Mouse (Mus musculus): ENCODE data around the gene Slc5a8.

Slc5a8 gene

DNA sequence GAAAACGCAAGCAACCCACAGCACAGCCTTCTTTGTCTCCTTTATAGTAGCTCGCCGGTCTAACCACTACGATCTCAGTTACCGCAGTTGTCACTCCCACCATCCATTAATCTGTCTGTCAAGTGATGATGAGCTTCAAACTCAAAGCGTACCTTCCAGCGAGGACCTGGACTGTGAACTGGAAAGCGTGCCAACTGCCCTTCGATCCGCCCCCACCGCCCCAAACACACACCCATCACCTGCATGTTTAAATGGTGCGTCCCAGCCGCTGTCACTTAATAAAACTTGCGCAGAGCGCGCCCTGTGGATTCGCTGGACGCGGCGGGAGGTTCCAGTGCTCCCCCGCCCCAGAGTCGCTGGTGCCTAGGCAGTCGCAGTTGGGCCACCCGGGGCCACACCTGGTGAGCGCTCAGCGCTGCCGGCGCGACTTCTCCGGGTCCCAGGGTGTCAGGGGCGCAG is at the start of gene Slc5a8:
TSS of gene Slc5a8 (plus strand) at position 361 of the 459 bp plus-strand sequence.
- no peak for DNase-seq (ENCODE audit: low spot score)

DNA sequence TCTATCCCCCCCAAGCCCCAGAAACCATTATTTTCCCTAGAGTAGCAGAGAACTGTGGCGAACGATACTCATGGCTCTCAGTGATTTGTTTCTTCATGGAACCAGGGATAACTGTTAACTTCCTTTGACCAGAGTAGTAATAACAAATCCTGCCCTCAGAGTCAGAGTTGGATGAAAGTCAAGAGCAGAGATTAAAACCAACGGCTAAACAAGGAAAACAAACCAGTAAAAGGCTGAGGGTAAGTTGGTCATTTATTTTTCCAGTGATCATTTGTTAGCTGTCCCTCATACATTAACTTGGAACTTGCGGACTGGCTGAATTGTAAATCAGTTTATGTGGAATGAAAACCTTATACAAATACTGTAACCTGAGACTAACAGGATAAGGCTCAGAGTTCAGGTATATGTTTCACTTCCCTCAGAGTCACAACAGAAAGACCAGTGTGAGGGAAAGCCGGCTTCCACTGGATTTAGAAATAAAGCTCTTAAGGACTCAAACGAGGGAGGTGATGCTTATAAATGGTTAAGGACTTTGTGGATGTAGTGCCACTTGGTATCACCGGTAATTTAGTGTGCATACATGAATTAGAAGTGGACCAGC is 36.8 kb upstream of the Slc5a8 start:
- DNase-seq (ENCODE audit: low spot score), result no peak

DNA sequence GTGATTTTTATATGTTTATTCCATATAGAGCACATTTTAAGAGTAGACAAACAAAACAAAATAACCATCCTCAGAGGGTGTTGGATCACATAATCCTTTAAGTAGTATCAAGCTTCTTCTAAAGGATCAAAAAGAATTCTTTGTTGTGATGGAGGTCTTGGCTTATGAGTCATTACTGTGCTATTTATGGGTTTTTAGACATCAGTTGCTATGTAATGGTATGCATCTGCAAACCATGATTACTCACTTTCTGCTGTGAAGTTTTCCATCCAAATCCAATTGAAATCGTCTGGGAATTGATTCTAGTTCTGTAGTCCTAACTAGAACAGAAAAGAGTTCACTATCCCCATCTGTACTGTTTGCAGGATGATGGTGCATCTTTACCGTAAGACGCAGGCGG is 35.8 kb upstream of the Slc5a8 start:
- no peak for DNase-seq (ENCODE audit: low spot score)

DNA sequence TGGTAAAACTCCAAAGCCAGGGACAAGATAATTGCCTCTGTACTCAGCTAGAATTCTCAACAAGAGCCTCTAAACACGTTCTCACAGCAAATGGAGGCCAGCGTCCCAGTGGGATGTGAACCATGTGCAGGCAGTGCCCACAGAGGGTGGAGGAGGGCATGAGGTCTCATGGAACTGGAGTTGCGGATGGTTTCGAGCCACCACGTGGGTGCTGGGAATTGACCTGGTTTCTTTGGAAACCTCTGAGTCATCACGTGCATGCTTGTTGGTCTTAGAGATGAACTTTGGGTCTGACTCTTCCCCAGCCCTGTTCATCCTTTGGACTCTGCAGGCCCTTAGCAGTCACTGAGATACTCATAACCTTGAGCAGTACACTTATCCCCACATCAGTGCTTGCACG is 32.5 kb upstream of the Slc5a8 start:
- no peak for DNase-seq (ENCODE audit: low spot score)

DNA sequence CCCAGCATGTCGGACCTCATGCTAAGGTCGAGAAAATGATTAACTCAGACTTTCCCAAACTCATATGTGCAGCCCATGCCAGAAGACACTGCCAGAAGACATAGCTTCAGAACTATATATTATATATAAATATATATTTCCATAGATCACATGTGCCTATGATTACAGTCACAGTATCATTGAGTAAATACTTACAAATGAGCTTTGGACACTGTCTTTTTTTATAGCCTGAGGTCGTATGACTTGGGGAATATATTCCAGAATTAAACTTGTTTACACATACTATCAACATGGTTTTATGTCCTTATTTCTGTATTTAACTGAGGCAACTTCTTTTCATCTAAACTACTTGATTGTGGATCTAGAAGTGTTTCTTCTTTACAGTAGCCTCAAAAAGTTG is 24.9 kb upstream of the Slc5a8 start:
- no peak for DNase-seq (ENCODE audit: low spot score)

DNA sequence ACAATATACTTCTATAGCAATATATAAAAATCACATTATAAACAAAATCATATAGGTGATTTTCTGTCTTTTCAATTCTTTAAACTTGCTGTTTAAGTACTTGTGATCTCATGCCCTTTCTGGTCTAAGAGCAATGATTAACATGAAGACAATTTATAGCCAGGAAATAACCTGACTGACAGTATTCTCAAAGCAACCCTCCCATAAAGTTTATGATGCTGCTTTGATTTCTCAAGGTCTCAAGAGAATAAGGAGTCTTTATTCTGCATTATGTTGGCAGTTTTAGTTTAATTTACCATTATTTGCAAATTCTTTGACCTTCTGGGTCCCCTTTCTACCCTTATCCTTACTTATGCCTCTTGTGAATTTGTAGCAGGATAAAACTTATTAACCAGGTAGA is 24.4 kb upstream of the Slc5a8 start:
- no peak for DNase-seq (ENCODE audit: low spot score)

DNA sequence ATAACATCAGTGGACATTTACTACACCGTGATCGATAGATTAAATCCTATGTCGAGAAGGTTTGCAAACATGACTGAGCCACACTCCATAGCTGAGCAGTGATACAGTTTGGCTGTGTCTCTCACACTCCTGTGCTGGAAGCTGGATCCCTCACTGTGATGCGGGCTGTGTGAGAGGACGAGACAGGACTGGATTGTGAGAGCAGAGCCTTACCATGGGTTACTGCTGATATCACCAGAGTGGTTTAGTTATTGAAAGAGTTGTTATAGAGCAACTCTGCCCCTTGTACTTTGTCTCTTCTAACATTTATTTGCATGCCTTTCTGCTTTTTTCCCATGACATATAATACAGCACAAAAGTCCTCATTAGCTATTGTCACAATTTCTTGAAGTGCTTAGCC is 23.5 kb upstream of the Slc5a8 start:
- no peak for DNase-seq (ENCODE audit: low spot score)

DNA sequence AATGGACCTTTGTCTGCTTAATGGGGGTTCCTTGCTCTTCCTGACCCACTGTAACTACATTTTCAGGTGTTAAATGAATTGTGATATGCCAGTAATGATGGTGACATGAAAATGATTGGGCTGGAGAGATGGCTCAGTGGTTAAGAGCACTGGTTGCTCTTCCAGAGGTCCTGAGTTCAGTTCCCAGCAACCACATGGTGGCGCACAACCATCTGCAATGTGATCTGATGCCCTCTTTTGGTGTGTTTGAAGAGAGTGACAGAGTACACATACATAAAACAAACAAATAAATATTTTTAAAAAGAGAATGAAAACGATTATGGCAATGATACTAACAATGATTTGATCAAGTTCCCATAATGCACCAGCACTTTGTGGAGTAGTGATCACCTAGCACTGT is 19.8 kb upstream of the Slc5a8 start:
- DNase-seq (ENCODE audit: low spot score), result no peak

DNA sequence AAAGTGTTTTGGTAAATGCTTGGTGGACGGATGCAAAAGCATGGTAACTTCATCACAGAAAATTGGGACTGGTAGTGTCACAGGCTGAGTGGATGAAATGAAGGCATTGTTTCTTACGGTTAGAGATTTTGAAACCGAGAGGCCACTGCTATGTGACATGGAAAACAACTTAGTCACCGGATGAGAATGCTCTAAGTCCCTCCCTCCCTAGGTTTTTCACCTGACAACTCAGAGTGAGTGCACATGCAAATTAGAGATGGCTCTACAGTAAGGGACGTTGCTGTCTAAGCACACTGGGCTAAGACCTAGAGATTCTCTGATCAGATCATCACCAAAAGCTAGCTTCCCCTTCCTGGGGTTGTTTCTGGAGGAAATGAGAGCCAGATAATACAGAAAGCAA is 10.9 kb upstream of the Slc5a8 start:
- DNase-seq (ENCODE audit: low spot score), result no peak

DNA sequence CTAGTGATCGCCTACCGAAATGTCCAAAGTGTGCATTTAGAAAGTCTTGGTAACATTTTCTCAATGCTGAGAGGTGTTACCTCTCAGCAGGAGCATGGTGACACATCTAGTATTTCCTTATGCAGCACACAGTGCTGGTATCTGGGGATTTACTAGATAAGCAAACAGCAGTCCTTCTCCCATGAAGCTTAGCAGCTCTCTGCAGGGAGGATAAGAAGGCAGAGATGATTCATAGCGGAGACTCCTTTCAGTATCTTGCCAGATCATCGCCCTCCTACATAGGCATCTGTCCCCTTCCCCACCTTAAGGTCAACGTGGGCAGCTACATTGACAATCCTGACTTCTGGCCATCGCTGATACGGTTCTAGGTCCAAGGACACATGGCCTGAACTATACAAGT is 8.4 kb upstream of the Slc5a8 start:
- DNase-seq (ENCODE audit: low spot score), result no peak

DNA sequence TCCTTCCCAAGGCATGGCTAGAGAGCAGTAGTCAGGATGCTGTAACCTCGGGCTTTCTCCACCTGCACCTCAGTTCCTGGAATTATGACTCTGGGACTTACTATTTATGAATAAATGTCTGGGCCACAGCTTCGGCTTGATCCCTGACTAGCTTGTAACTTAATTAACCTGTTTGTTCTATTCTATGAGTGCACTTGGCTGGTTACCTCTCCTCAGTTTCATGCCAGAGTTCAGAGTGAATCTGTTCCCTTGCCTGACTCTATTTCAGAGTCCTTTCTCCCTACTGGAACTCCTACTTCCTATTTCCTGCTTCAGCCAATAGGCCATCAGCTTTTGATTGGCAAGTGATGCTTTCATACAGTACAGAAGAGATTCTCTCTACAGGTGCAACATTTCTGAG is 2.1 kb upstream of the Slc5a8 start:
- DNase-seq (ENCODE audit: low spot score), result no peak

DNA sequence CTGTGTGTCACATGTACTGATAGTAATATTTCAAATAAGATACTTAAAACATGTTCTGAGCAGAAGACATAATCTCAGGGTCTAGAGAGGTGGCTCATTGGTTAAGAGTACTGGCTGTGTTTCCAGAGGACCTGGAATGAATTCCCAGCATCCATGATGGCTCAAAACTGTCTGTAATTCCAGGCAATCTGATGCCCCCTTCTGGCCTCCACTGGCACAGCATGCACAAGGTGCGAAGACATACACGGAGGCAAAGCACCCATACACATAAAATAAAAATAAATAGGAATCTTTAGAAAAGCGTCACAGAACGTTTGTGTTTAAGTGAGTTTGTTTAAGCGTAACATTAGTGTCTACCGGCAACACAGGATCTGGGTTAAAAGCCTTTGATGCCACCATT is 956 bp upstream of the Slc5a8 start:
- DNase-seq (ENCODE audit: low spot score), result no peak

DNA sequence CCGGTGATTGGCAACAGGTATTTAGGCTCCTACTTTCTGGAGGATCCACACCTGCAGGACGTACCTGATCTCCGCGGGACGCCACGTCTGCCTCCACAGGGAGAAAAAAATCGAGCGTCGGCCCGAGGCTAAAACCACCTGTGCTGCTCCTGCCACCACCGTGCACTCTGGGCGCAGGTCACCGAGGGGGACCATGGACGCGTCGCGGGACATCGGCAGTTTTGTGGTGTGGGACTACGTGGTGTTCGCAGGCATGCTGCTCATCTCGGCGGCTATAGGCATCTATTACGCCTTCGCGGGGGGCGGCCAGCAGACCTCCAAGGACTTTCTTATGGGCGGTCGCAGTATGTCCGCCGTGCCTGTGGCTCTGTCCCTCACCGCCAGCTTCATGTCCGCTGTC is 322 bp downstream of the Slc5a8 start:
- no peak for DNase-seq (ENCODE audit: low spot score)

DNA sequence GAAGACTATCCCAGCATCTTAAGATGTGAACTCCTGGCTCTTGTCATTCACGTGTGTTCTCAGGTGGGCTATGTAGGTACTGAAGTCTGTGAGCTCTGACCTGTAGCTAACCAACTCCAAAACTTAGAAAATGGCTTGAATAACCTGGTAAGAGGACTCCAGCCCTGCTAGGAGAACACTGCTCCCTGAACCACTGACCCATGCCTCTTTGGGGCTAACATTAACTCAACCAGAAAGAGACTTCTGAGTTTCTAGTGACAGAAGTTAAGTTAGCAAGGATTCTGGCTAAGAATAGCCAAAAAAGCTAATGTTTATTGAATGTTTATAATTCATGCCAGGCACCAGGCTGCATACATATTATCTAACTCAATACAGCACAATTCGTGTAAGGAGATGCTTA is 2.6 kb downstream of the Slc5a8 start:
- DNase-seq (ENCODE audit: low spot score), result no peak

DNA sequence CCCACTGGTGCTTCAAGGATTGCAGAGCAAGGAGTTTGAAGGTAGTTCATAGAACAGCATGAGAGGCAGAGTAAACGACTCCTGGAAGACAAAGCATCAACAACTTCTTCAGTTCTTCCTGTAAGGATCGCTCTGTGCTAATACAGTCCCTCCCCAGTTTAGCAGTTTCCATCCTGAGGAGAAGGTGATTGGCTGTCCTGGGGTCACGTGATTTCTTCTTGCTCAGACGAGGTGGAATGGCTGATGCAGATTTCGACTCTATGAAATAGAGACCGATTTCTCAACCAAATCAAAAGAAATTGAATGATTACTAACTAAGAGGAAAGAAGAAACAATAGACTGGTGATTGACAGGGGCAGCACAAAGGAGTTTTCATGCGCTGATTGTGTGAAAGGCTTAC is 5.6 kb downstream of the Slc5a8 start:
- DNase-seq (ENCODE audit: low spot score), result no peak

DNA sequence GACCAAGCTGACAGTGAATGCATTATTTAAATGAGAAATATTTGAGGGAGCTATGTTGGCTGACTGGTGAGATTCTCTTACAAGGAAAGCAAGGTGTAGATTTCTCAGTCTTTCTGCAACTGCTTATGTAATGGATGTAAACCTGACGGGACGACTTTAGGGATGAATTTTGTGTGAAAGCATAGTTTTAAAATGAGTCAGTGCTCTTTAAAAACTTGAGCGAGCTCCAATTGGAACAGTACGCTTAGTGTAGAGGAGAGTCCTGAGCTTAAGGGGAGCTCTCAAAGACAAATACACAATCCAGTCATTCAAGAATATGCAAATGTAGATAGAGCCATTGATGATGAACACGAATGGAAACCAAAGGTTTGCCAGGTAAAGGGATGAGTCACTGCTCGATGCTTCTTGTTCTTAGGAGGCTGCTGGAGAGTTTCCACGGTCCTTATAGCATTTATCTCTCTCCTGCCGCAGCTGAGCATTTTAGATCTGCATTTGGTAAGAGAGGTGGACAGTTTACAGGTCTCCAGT is 6.8 kb downstream of the Slc5a8 start:
- DNase-seq (ENCODE audit: low spot score), result no peak

DNA sequence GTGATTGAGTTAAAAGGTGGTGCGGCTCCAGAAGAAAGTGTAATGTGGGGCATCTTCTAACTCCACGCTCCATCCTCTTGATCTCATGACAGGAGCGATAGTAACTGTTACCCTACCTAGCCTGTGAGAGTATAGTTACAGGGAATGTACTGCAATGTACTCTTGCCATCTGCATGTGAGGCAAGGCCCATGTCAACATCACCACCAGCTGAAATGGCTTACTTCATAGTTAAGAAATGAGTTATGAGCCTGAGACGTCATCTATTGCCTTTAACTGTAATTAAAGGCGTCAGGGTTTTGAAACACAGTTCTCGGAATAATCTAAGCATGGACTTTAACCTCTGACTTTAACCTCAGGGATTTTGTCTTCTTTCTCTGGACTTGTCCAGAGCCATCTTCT is 11.2 kb downstream of the Slc5a8 start:
- no peak for DNase-seq (ENCODE audit: low spot score)

DNA sequence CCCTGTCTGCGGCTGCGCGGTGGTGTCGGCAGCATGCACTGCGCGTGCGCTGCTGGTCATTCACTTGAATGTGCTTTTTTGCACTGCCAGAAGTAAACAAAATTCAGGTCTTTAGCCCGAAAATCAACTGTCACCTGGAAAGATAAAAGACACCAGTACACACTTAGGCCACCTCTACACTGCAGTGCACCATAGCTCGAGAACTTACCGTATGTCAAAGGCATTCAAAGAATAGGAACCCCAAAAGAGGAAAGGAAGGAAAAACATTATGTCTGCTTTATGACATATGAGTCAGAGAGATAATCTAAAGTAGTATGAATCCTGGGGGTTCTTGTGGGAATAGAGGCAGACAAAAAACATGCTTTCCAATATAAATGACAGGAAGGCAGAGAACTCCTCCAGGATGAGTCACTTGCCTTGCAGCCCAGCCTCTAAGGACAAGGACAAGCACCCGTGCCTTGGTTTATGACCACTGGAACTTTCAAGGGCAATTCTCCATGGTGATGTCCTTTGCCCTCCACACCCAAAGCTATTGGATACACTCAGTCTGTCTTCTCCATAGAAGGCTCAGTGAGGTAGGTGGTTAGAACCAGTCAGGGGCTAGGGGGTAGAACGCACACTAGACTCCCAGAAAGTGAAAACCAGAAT is 64.0 kb downstream of the Slc5a8 start:
- no peak for DNase-seq (ENCODE audit: low spot score)

DNA sequence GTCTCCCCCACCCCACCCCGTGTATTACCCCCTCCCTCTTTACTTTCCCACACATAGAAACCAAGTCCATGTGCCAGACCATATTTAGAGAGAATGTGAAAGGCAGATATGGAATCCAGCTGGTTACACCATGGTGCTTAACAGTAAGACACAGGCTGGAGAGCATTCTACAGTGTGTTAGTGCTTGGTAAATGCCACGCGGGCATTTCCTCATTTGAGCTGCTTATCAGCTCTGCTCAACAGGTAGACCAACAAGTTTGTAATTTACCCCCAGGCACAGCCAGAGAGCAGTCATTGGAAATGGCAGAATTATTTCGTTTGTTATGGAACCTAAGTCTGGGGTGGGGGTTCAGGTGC is 64.5 kb downstream of the Slc5a8 start:
- no peak for DNase-seq (ENCODE audit: low spot score)

DNA sequence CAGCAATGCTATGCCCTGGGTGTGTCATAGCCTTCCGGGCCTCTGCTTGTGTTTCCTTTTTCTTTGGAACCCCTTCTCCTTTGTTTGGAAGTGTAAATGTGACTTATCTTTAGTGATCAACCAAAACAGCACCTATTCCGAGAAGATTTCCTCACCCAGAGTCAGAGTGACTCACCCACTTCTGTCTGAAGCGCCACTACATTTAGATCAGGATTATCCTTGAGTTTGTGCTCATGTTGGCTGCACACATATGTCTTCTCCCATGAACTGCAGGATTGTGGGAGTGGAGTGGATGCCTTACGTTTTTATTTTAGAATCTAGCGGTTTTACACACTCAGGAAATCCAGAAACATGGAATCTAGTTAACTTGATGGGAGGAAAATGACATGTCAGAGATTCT is 75.0 kb downstream of the Slc5a8 start:
- DNase-seq (ENCODE audit: low spot score), result no peak

DNA sequence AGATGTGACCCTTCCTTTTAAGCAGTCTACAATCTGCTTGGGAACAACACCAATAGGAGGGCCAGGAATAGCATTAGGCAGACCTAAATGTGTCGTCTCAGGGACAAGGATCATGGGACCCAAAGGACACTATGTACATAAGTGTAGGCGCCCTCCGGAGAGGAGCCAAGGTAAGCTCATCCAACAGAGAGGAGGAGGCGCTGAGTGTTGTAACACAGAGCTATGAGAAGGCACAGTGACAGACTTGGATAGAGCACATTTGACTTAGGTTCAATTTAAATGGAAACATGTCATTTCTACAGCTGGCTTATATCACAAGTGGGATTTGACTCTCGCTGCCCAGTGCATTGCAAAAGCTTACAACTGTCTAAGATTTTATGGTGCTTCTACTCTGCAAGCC is 82.8 kb downstream of the Slc5a8 start:
- no peak for DNase-seq (ENCODE audit: low spot score)

DNA sequence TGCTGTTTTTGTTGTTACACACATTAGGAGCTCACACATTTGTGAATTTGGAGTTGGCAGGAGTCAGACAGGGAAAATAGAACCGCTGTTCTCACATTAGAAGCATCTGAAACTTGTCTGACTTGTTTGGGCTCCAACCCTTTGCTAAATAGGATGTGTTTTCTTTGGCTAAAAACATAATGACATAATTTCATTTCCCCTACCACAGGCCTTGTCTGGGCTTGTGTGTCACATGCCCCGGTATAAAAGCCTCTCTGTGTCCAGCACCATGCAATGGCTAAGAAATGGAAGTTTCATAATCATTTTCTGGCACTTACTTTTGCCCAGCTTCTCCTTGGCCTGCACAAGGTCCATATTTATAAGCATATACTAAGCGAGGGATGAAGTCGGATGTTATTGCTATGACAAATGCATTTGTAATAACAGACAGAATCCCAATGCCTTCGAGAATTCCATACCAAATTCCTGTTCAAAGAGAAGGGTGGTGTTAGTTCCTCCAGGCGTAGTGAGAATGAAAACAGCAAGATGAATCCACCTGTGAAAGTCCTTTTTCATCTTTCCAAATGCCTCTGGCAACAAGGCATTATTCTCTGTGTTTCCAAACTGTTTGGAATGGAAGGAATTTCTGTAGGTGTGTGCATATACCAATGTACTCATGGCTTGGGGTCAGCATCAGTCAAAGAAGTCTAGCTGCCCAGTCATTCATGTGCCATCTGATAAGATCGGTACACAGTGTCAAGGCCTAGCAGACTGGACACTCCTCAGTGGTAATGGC is 85.3 kb downstream of the Slc5a8 start:
- DNase-seq (ENCODE audit: low spot score), result peak; percentile 57

DNA sequence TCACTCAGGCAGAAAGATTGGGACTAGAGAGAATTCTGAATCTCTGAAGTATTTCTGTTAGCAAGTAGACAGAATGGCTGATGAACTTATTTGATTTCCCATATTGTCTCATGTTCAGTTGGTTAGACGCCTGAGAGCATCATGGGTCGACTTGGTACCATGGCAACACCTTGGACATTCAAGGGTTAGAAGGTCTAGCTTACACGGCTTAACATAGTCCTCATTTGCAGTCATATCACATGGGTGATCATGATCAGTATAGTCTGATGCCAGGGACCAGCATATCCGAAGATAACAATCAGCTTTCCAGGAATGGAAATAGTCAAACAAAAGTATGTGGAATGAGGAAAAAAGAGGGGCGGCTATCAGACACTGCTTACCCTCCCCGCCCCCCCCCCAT is 93.1 kb downstream of the Slc5a8 start:
- DNase-seq (ENCODE audit: low spot score), result no peak

Measured in urinary bladder, postnatal 14 days (tissue).